Comparison of ENCODE assay signal across 19 mouse cellular contexts in the genomic region with DNA sequence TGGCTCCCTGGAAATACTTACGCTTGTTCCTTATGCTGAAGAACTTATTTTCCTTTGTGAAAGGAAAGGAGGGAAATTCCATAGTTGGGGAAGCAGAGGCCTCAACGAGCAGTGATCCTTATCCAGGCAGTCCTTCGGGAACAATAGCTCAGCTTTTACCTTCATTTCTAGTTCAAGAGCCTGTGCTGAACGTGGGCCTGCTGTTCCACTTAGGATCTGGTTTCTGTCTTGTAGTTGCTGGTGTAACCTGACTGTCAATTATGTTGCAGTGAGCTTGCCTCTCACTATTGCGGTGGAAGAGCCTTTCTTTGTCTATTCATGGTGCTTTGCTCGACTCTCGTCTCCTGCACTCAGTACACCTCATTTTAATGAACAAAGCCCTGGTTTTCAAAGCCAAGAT. TPM values are rescaled to one million over a fixed set of nuclear protein-coding genes. Genes with fewer than 3 reads are reported as not detected.
DNase-seq lines count a peak whose midpoint lies in the region; ATAC-seq and TF ChIP-seq lines count a peak whose summit lies in the region.
"Had no signal": no experiment of that assay in that cellular context is flagged by ENCODE, and none has a peak within 500 bp of the region (broad histone marks: within the 10 kb centered on the region; RNA-seq: fewer than 3 reads in every experiment).

No protein-coding gene starts in this region.

- H3K36me3 ChIP-seq in heart, postnatal 0 days (replicated peaks; ENCODE audit: control insufficient read depth, insufficient read depth, low read length) = peaks cover 16% of the 10 kb centered on the region
- no peaks in the 10 kb centered on the region for H3K36me3 ChIP-seq in kidney, postnatal 0 days (ENCODE audit: insufficient read depth, low read length)
- H3K36me3 ChIP-seq in hindbrain, postnatal 0 days (ENCODE audit: insufficient read depth, low read length) = no peaks in the 10 kb centered on the region
- H3K36me3 ChIP-seq: stomach, embryonic 15.5 days had no signal

- no peak for TF ChIP-seq EP300 in heart, postnatal 0 days (IDR thresholded peaks at IDR 0.05; ENCODE audit: low read depth)

- H3K27ac ChIP-seq in heart, postnatal 0 days (ENCODE audit: low read depth) = peak overlapping the region; percentile 78
- peak overlapping the region; percentile 60 for H3K27ac ChIP-seq in kidney, postnatal 0 days
- 0 out of 2 replicates have a peak overlapping the region, but pooled peaks have one; percentile 32 for H3K27ac ChIP-seq in hindbrain, postnatal 0 days

- H3K9ac ChIP-seq in heart, postnatal 0 days (replicated peaks; ENCODE audit: low read depth, low read length) = 0 out of 2 replicates have a peak overlapping the region, but pooled peaks have one; percentile 4
- H3K9ac ChIP-seq in kidney, postnatal 0 days (ENCODE audit: low read depth, low read length) = no peak overlapping the region
- H3K9ac ChIP-seq in hindbrain, postnatal 0 days (replicated peaks; ENCODE audit: low read length) = no peak overlapping the region
- H3K9ac ChIP-seq: liver, postnatal 0 days; stomach, embryonic 15.5 days had no signal

- peaks cover 27% of the 10 kb centered on the region for H3K4me1 ChIP-seq in heart, postnatal 0 days (ENCODE audit: control insufficient read depth, insufficient read depth)
- H3K4me1 ChIP-seq in kidney, postnatal 0 days (replicated peaks; ENCODE audit: insufficient read depth, low read length) = 0 out of 2 replicates have a peak, but pooled peaks cover 7% of the 10 kb centered on the region
- no peaks in the 10 kb centered on the region for H3K4me1 ChIP-seq in hindbrain, postnatal 0 days (ENCODE audit: insufficient read depth, low read length)

- WGBS in heart, postnatal 0 days = 33% methylated on average over 7 of the region's 7 CpGs
- WGBS in kidney, postnatal 0 days = 42% methylated on average over 7 of the region's 7 CpGs
- 50% methylated on average over 7 of the region's 7 CpGs for WGBS in hindbrain, postnatal 0 days

- no peak overlapping the region for H3K4me2 ChIP-seq in heart, postnatal 0 days (ENCODE audit: low read depth, low read length)
- H3K4me2 ChIP-seq in kidney, postnatal 0 days (ENCODE audit: low read length) = no peak overlapping the region
- H3K4me2 ChIP-seq in hindbrain, postnatal 0 days (ENCODE audit: low read depth, low read length) = no peak overlapping the region
- H3K4me2 ChIP-seq: stomach, embryonic 15.5 days had no signal

- DNase-seq in heart, adult 11 months = peak; percentile 17
- DNase-seq in heart, postnatal 36 days = no peak
- no peak for DNase-seq in heart, postnatal 0 days (ENCODE audit: low spot score)
- DNase-seq in heart, postnatal 10 days = no peak
- peak; percentile 37 for DNase-seq in kidney, postnatal 0 days (ENCODE audit: low spot score)
- no peak for DNase-seq in kidney, postnatal 25 days
- DNase-seq in hindbrain, postnatal 0 days (ENCODE audit: low spot score) = no peak
- DNase-seq in right cerebral cortex, adult 18-20 months = no peak
- DNase-seq: adrenal gland, postnatal 14 days; cerebellum, adult 8-10 months; gastrocnemius, postnatal 36 days; liver; liver, postnatal 0 days; lung, postnatal 14 days; right cerebral cortex, postnatal 14 days; thymus, adult 2 months had no signal

- no peak for ATAC-seq in heart, postnatal 0 days (ENCODE audit: insufficient read depth, low read depth)
- no peak for ATAC-seq in kidney, postnatal 0 days (replicated peaks; ENCODE audit: low FRiP score, low read depth)
- ATAC-seq in hindbrain, postnatal 0 days = no peak
- ATAC-seq: forebrain, embryonic 14.5 days; liver, postnatal 0 days had no signal

- intact Hi-C loops in heart, postnatal 36 days (cut with DNase I) = no loop called here
- intact Hi-C loops in heart, postnatal 10 days (cut with DNase I) = no loop called here

- H3K4me3 ChIP-seq in heart, postnatal 0 days (ENCODE audit: low read depth, low read length) = no peak overlapping the region
- no peak overlapping the region for H3K4me3 ChIP-seq in kidney, postnatal 0 days (replicated peaks; ENCODE audit: low read depth, low read length)
- H3K4me3 ChIP-seq in hindbrain, postnatal 0 days (ENCODE audit: low read length) = no peak overlapping the region
- H3K4me3 ChIP-seq: megakaryocyte, embryonic 14.5 days; stomach, embryonic 15.5 days had no signal

- no peak for TF ChIP-seq CTCF in heart, postnatal 0 days (IDR thresholded peaks at IDR 0.05; ENCODE audit: low read depth)
- TF ChIP-seq CTCF in kidney, postnatal 0 days (IDR thresholded peaks at IDR 0.05; ENCODE audit: low read depth) = no peak
- TF ChIP-seq CTCF in hindbrain, postnatal 0 days (IDR thresholded peaks at IDR 0.05; ENCODE audit: low read depth) = no peak

- no peaks in the 10 kb centered on the region for H3K27me3 ChIP-seq in heart, postnatal 0 days (ENCODE audit: control insufficient read depth, insufficient read depth, low read length)
- no peaks in the 10 kb centered on the region for H3K27me3 ChIP-seq in kidney, postnatal 0 days (ENCODE audit: insufficient read depth, low read length)
- H3K27me3 ChIP-seq in hindbrain, postnatal 0 days (ENCODE audit: insufficient read depth, low read length) = no peaks in the 10 kb centered on the region
- H3K27me3 ChIP-seq: megakaryocyte, embryonic 14.5 days; stomach, embryonic 15.5 days had no signal

- no peaks in the 10 kb centered on the region for H3K9me3 ChIP-seq in heart, postnatal 0 days (replicated peaks; ENCODE audit: control insufficient read depth, low read length)
- no peaks in the 10 kb centered on the region for H3K9me3 ChIP-seq in kidney, postnatal 0 days (replicated peaks; ENCODE audit: low read length)
- no peaks in the 10 kb centered on the region for H3K9me3 ChIP-seq in hindbrain, postnatal 0 days (ENCODE audit: low read length)
- H3K9me3 ChIP-seq: megakaryocyte, embryonic 14.5 days; stomach, embryonic 15.5 days had no signal

RNA-seq across cellular contexts. Expression of a gene that starts 51.6 kb away (rescaled TPM):
- total RNA-seq in heart, postnatal 36 days (2021) = 1 to 10 TPM in 1 of 2 experiments, under 1 TPM in 1; 0.95 to 1.2 TPM
- total RNA-seq in heart, postnatal 0 days (2014; rRNA removed; ENCODE audit: low replicate concordance) = 5.4 and 8.7 TPM in 2 replicates
- polyA plus RNA-seq in heart, postnatal 0 days (2015; fragmentation: Nextera tagmentation; extraction: Ambion mirVana) = 10.2 and 10.8 TPM in 2 replicates
- 1 to 10 TPM; 3.3 to 3.9 TPM for total RNA-seq in heart, postnatal 10 days (2021)
- 18.2 and 19.1 TPM in 2 replicates for polyA plus RNA-seq in kidney, postnatal 0 days (2015; fragmentation: Nextera tagmentation; extraction: Ambion mirVana)
- total RNA-seq in hindbrain, postnatal 0 days (2014; rRNA removed) = 4.9 and 5.1 TPM in 2 replicates
- 14.9 and 15.3 TPM in 2 replicates for polyA plus RNA-seq in hindbrain, postnatal 0 days (2015; fragmentation: Nextera tagmentation; extraction: Ambion mirVana)

Comparison
In these comparisons a context has a peak if more than half of its experiments do, and no peak if none do; other contexts are left out.
1. DNase-seq: peak in heart, adult 11 months (single experiment) and kidney, postnatal 0 days (single experiment); none in heart, postnatal 36 days (0 of 2), heart, postnatal 0 days (single experiment), heart, postnatal 10 days (0 of 2), kidney, postnatal 25 days (0 of 2), hindbrain, postnatal 0 days (single experiment) and right cerebral cortex, adult 18-20 months (single experiment).
2. Peak in every context shown above with its lines, with median percentiles within 50 percentile points of each other: H3K27ac ChIP-seq.